Mouse (Mus musculus) megakaryocyte progenitor cell, adult 5-6 weeks (primary cell): ENCODE measurements around the gene 1810046K07Rik. TPM values are rescaled to one million over a fixed set of nuclear protein-coding genes. Genes with fewer than 3 reads are reported as not detected.

Source experiments
- ATAC-seq: replicated peaks from 2 replicates; pipeline ENCODE4 v1.8.0; 2016; ENCODE audit warnings: mild to moderate bottlenecking, moderate TSS enrichment, inconsistent platforms; ENCODE audit not compliant: poor library complexity
- total RNA-seq, 2 experiments: library from RNA; stranded (forward) in 1 of 2; stranded (reverse) in 1 of 2; fragments of 157-497, 149-512 nt in 1 of 2; fragments of 200-1000 nt in 1 of 2; gene quantifications; 2 replicates each; pipeline versions ENCODE4 v1.2.3 to v1.2.4; 2015 to 2017

The 1810046K07Rik gene
- total RNA-seq, 2 experiments from 2014 or later: not detected

GRCm38 (mm10) chr9:51306351-51306750 is 22.4 kb downstream of the 1810046K07Rik start:
- no peak for ATAC-seq

DNA sequence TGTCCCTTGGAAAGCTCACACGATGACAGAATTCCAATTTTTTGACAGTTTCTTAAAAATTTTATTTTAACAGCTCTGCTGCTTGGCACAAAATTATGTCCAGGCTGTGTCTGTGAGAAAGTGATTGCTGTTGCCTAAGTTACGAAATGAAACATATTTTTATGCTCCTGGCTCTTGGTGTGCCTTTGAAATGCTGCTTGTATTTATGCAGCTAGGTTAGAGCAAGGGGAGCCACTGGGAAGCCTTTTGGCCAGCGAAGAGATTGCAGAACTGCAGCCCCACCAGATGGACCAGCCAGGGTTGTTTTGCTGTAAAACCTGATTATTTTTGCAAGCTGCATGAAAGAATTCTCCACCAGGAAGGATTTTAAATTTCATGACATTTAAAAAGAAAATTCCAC is 23.6 kb downstream of the 1810046K07Rik start:
- ATAC-seq: no peak

DNA sequence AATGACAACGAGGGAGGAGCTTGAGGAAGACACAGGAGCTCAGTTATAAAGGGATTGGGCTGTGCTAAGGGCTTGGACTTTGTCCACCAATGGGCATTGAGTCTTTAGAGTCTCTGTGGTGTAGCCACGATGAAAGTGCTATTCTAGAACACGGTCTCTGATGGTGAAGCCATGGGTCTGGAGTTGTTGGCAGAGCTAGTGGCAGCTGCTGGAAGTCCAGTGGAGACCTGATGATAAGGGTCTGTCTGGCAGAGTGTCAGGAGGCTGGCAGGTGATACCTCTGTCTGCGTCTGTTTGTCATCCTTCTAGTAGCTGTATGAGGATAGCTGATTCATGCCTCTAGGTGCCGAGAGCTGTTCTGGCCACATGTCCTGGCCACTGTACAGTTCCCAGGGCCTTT is 24.7 kb downstream of the 1810046K07Rik start:
- ATAC-seq: peak; percentile 80

GRCm38 (mm10) chr9:51293541-51293940 is 35.2 kb downstream of the 1810046K07Rik start:
- ATAC-seq: no peak

- peak; percentile 98 for ATAC-seq
Measured at GRCm38 (mm10) chr9:51292674-51293073, 36.0 kb downstream of the 1810046K07Rik start.

- ATAC-seq: no peak
Measured at GRCm38 (mm10) chr9:51290980-51291379, 37.7 kb downstream of the 1810046K07Rik start.

DNA sequence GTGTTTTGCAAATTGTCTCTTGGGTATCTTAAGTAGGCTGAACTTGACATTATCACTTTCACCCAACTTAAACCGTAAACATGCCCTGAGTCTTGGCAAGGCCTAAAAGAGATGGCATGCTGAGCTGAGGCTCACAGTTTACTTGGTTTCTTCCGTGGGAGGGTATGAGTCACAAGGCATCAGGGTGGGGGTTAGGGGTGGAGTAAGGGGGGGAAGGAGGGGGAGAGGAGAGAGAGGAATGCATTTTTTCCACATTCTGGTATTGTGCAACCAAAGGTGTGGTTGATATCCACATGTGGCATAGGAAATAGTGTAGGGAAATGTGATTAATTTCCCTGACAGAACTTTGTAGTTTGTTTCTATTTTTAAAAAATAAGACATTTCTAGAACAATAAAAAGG is 42.6 kb downstream of the 1810046K07Rik start:
- no peak for ATAC-seq

DNA sequence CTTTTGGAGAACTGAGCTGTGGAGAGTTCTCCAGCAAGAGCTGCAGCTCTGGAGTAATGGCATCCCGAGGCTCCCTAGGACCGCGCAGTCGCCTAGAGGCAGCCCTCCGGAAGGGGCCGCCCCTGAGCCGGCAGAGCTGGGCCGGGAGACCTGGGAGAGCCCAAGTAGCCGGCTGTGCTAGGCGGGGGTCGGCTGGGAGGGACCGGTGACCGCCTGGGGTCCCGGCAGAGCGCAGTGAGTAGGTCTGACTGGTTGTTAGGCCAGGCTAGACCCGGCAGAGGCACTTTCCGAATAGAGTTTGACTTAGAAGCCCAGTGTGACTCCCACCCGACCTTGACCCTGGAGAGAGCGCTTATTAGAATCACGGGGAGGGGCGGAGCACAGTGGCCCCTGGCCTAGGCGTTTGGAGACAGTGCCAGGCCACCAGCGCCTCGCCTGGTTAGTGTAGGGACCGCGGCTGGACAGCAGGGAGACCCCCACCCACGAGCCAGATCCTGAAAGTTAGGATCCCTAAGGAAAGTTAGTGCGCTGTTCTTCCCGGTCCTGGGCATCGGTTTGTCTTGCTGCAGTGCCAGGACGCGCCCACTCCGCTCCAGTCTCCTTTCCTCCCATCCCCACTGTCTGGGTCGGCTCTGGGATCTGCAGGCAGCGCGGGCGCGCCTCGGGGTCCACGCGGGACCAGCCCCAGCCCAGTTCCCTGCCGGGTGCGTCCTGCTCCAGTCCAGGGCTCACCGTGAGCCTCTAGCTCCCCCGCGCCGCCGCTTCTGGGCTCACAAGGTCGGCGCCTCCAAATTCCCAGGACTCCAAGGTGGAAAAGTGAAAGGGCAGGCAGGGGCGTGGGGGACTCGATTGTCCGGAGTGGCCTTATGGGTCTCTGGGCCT is 50.0 kb downstream of the 1810046K07Rik start, which contains the start of gene Colca2:
Gene Colca2 (minus strand): TSS at position 70 of the 882 bp plus-strand sequence.
- peak; percentile 76 for ATAC-seq

- no peak for ATAC-seq
Measured at GRCm38 (mm10) chr9:51277834-51278498, 50.8 kb downstream of the 1810046K07Rik start.

- ATAC-seq: no peak
Measured at GRCm38 (mm10) chr9:51274678-51275077, 54.0 kb downstream of the 1810046K07Rik start.

DNA sequence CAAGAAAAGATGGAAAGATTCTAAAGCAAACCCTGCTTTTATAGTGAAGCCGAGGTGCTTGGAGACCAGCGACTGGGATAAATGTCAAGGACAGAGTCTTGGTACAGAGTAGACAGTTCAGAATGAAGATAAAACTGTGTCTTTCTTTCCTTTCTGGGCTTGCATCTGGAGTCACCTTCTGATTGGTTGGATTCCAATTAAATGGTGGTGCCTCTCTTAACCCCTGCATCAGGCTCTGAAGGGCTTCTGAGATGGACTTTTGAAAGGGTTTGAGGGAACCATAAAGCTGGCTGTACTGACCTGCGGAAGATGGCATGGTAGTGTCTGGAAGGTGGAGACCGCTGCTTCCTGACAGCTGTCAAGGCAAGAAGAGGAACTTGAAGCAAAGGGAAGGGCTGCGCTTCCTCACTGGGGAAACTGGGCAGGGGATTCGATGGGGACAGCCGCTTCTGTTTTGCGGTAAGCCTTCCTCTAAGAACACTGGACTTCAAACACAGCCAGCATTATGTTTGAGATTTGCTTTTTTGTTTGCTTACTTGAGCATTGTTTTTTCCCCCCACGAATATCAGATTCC is 55.0 kb downstream of the 1810046K07Rik start:
- peak; percentile 88 for ATAC-seq

GRCm38 (mm10) chr9:51272102-51272501 is 56.6 kb downstream of the 1810046K07Rik start:
- no peak for ATAC-seq

- ATAC-seq: no peak
Measured at GRCm38 (mm10) chr9:51271073-51271472, 57.6 kb downstream of the 1810046K07Rik start.

DNA sequence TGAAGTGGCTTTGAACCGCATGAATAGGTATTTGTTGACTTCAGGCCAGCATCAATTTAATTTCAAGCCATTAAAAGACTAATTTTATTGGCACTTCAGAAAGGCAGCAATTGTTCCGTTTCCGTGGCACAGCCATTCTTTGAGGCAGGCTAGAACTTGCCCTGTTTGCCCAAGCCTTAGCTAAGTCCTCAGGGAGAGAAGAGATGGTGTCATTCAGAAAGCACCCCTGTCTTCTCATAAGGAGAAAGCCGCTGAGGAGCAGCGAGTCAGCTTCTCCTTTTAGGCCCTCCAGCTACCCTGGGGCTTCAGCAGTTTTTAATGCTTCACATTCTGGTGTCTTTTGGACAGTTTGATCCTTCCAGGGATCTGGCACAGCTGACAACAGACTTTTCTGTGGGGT is 59.9 kb downstream of the 1810046K07Rik start:
- ATAC-seq: no peak

- no peak for ATAC-seq
Measured at GRCm38 (mm10) chr9:51258426-51258825, 70.3 kb downstream of the 1810046K07Rik start.

GRCm38 (mm10) chr9:51256780-51257502 is 71.8 kb downstream of the 1810046K07Rik start:
- ATAC-seq: no peak

Other genes with a start within 250 kb of the 1810046K07Rik start
- not detected in 2 replicates for gene 4833427G06Rik, start 226.8 kb downstream of the 1810046K07Rik start, total RNA-seq (2015)
- gene 4833427G06Rik, start 226.8 kb downstream of the 1810046K07Rik start, total RNA-seq (2017): not detected in 2 replicates
- 0.10 and 0.22 TPM in 2 replicates for gene Gm32742, start 163.4 kb downstream of the 1810046K07Rik start, total RNA-seq (2015)
- gene Gm32742, start 163.4 kb downstream of the 1810046K07Rik start, total RNA-seq (2017): 0.14 TPM in 1 of 2 replicates, not detected in the other
- gene Pou2af1, start 115.2 kb downstream of the 1810046K07Rik start, total RNA-seq (2015): 0.39 TPM in 1 of 2 replicates, not detected in the other
- not detected in 2 replicates for gene Pou2af1, start 115.2 kb downstream of the 1810046K07Rik start, total RNA-seq (2017)
- gene Colca2, start 50.3 kb downstream of the 1810046K07Rik start, total RNA-seq (2015): 0.32 and 0.78 TPM in 2 replicates
- gene Colca2, start 50.3 kb downstream of the 1810046K07Rik start, total RNA-seq (2017): 0.21 and 0.54 TPM in 2 replicates